Mouse (Mus musculus): ENCODE results near the gene Gm49378.

- TF ChIP-seq CTCF (IDR thresholded peaks at IDR 0.05; ENCODE audit: low read depth, low read length): no peak
- TF ChIP-seq POLR2AphosphoS5 (IDR thresholded peaks at IDR 0.05; ENCODE audit: insufficient replicate concordance, low read depth, low read length): no peak
These were observed 29.4 kb downstream of the Gm49378 start for GRCm38 (mm10) chr14:55608339-55608738.
